Mouse (Mus musculus): Measurements from ENCODE around the gene Myo3b. TPM values are rescaled to one million over a fixed set of nuclear protein-coding genes. Genes with fewer than 3 reads are reported as not detected.
A peak's percentile ranks its signal among the peaks of the same experiment; 100 is the strongest.

The Myo3b gene
- polyA plus RNA-seq, 1 experiment from 2014 or later: 0.16 TPM

- whole genome bisulfite sequencing: 82% methylated on average over 2 of the region's 2 CpGs
- H3K4me2 ChIP-seq (ENCODE audit: low read length): no peak overlapping the region
- no peak for ATAC-seq
- no peak overlapping the region for H3K4me3 ChIP-seq (ENCODE audit: low read depth, low read length)
- H3K36me3 ChIP-seq (ENCODE audit: control insufficient read depth, insufficient read depth, low read length): no peaks in the 10 kb centered on the region
- H3K27me3 ChIP-seq (ENCODE audit: control insufficient read depth, insufficient read depth, low read depth, low read length): no peaks in the 10 kb centered on the region
- no peak overlapping the region for H3K9ac ChIP-seq (ENCODE audit: low read depth, low read length)
- no peaks in the 10 kb centered on the region for H3K4me1 ChIP-seq (ENCODE audit: control insufficient read depth, insufficient read depth, low read length)
- no peak overlapping the region for H3K27ac ChIP-seq (ENCODE audit: low read length)
- H3K9me3 ChIP-seq (replicated peaks; ENCODE audit: control insufficient read depth, low read length, poor library complexity, severe bottlenecking): no peaks in the 10 kb centered on the region
Measured at GRCm38 (mm10) chr2:70091261-70091660, 52.3 kb downstream of the Myo3b start.

- 65% methylated on average over 10 of the region's 10 CpGs for WGBS
Measured at GRCm38 (mm10) chr2:70091801-70092522, 53.0 kb downstream of the Myo3b start.

GRCm38 (mm10) chr2:70092665-70093064 lies 53.7 kb downstream of the Myo3b start:
- Histone ChIP-seq H3K27me3 (ENCODE audit: control insufficient read depth, insufficient read depth, low read depth, low read length) (no peaks in the 10 kb centered on the region), H3K9ac (ENCODE audit: low read depth, low read length) (no peak overlapping the region), H3K4me1 (ENCODE audit: control insufficient read depth, insufficient read depth, low read length) (peaks cover 10% of the 10 kb centered on the region), H3K4me3 (ENCODE audit: low read depth, low read length) (no peak overlapping the region), H3K9me3 (replicated peaks; ENCODE audit: control insufficient read depth, low read length, poor library complexity, severe bottlenecking) (no peaks in the 10 kb centered on the region), H3K27ac (ENCODE audit: low read length) (no peak overlapping the region), H3K4me2 (ENCODE audit: low read length) (no peak overlapping the region), H3K36me3 (ENCODE audit: control insufficient read depth, insufficient read depth, low read length) (no peaks in the 10 kb centered on the region)
- WGBS: 46% methylated on average over 3 of the region's 3 CpGs
- ATAC-seq: no peak

More at GRCm38 (mm10) chr2:70091801-70092522, 53.0 kb downstream of the Myo3b start:
- Histone ChIP-seq H3K27me3 (ENCODE audit: control insufficient read depth, insufficient read depth, low read depth, low read length) (no peaks in the 10 kb centered on the region), H3K27ac (ENCODE audit: low read length) (no peak overlapping the region), H3K9me3 (replicated peaks; ENCODE audit: control insufficient read depth, low read length, poor library complexity, severe bottlenecking) (no peaks in the 10 kb centered on the region), H3K36me3 (ENCODE audit: control insufficient read depth, insufficient read depth, low read length) (no peaks in the 10 kb centered on the region), H3K4me1 (ENCODE audit: control insufficient read depth, insufficient read depth, low read length) (peaks cover 3% of the 10 kb centered on the region), H3K4me3 (ENCODE audit: low read depth, low read length) (no peak overlapping the region), H3K4me2 (ENCODE audit: low read length) (no peak overlapping the region), H3K9ac (ENCODE audit: low read depth, low read length) (no peak overlapping the region)
- ATAC-seq: no peak

GRCm38 (mm10) chr2:70094446-70094845 lies 55.5 kb downstream of the Myo3b start:
- Histone ChIP-seq H3K9ac (ENCODE audit: low read depth, low read length) (no peak overlapping the region), H3K27ac (ENCODE audit: low read length) (no peak overlapping the region), H3K4me3 (ENCODE audit: low read depth, low read length) (no peak overlapping the region), H3K4me2 (ENCODE audit: low read length) (no peak overlapping the region), H3K4me1 (ENCODE audit: control insufficient read depth, insufficient read depth, low read length) (peaks cover 13% of the 10 kb centered on the region), H3K27me3 (ENCODE audit: control insufficient read depth, insufficient read depth, low read depth, low read length) (no peaks in the 10 kb centered on the region), H3K9me3 (replicated peaks; ENCODE audit: control insufficient read depth, low read length, poor library complexity, severe bottlenecking) (no peaks in the 10 kb centered on the region), H3K36me3 (ENCODE audit: control insufficient read depth, insufficient read depth, low read length) (no peaks in the 10 kb centered on the region)
- ATAC-seq: no peak
- WGBS: 78% methylated on average over 5 of the region's 5 CpGs

GRCm38 (mm10) chr2:70097229-70098095 lies 58.5 kb downstream of the Myo3b start:
- H3K36me3 ChIP-seq (ENCODE audit: control insufficient read depth, insufficient read depth, low read length): no peaks in the 10 kb centered on the region
- H3K9me3 ChIP-seq (replicated peaks; ENCODE audit: control insufficient read depth, low read length, poor library complexity, severe bottlenecking): no peaks in the 10 kb centered on the region
- 59% methylated on average over 15 of the region's 15 CpGs for WGBS
- peak overlapping the region; percentile 83 for H3K27ac ChIP-seq (ENCODE audit: low read length)
- no peak overlapping the region for H3K4me2 ChIP-seq (ENCODE audit: low read length)
- no peak overlapping the region for H3K4me3 ChIP-seq (ENCODE audit: low read depth, low read length)
- peak overlapping the region; percentile 27; the same call in 1 of the 2 replicates for H3K9ac ChIP-seq (ENCODE audit: low read depth, low read length)
- H3K4me1 ChIP-seq (ENCODE audit: control insufficient read depth, insufficient read depth, low read length): peaks cover 19% of the 10 kb centered on the region
- no peaks in the 10 kb centered on the region for H3K27me3 ChIP-seq (ENCODE audit: control insufficient read depth, insufficient read depth, low read depth, low read length)
- peak; percentile 87 for ATAC-seq

GRCm38 (mm10) chr2:70099459-70099858 lies 60.5 kb downstream of the Myo3b start:
- 59% methylated on average over 4 of the region's 4 CpGs for WGBS
- H3K9ac ChIP-seq (ENCODE audit: low read depth, low read length): no peak overlapping the region
- H3K4me1 ChIP-seq (ENCODE audit: control insufficient read depth, insufficient read depth, low read length): peaks cover 19% of the 10 kb centered on the region
- H3K9me3 ChIP-seq (replicated peaks; ENCODE audit: control insufficient read depth, low read length, poor library complexity, severe bottlenecking): no peaks in the 10 kb centered on the region
- no peaks in the 10 kb centered on the region for H3K27me3 ChIP-seq (ENCODE audit: control insufficient read depth, insufficient read depth, low read depth, low read length)
- ATAC-seq: no peak
- H3K4me3 ChIP-seq (ENCODE audit: low read depth, low read length): no peak overlapping the region
- no peak overlapping the region for H3K27ac ChIP-seq (ENCODE audit: low read length)
- no peak overlapping the region for H3K4me2 ChIP-seq (ENCODE audit: low read length)
- no peaks in the 10 kb centered on the region for H3K36me3 ChIP-seq (ENCODE audit: control insufficient read depth, insufficient read depth, low read length)

DNA sequence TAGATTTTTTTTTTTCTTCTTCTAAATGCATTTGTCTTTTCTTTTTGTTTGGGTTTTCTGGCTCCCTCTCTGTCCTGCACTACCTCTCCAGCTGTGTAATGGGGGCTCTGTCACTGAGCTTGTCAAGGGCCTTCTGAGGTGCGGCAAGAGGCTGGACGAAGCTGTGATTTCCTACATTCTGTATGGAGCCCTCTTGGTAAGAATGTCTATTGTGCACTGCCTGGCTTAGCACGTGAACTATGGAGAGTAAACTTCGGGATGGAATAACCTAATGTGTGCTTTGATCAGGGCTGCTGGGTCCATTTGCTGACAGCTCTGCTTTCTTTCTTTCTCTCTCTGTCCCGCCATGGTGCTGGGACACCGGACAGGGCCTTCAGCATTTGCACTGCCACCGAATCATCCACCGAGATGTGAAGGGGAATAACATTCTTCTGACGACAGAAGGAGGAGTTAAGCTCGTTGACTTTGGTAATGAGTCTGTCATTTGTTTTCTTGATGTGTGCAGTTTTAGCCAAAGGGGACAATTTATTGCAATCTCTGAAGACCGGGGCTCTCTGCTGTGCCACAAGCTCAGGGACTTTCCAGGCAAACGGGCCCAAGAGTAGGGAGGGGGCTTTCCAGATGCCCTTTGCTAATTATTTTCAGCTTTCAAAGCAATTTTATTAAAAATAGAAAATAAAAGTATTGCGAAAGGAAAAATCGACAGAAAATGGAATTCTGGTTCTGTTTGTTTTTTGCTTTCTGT lies 66.5 kb downstream of the Myo3b start:
- no peak overlapping the region for H3K4me3 ChIP-seq (ENCODE audit: low read depth, low read length)
- 29% methylated on average over 14 of the region's 14 CpGs for WGBS
- no peaks in the 10 kb centered on the region for H3K36me3 ChIP-seq (ENCODE audit: control insufficient read depth, insufficient read depth, low read length)
- ATAC-seq: 0 out of 2 replicates have a peak, but pooled peaks have one; percentile 37
- no peak overlapping the region for H3K4me2 ChIP-seq (ENCODE audit: low read length)
- H3K9me3 ChIP-seq (replicated peaks; ENCODE audit: control insufficient read depth, low read length, poor library complexity, severe bottlenecking): no peaks in the 10 kb centered on the region
- H3K9ac ChIP-seq (ENCODE audit: low read depth, low read length): no peak overlapping the region
- no peaks in the 10 kb centered on the region for H3K27me3 ChIP-seq (ENCODE audit: control insufficient read depth, insufficient read depth, low read depth, low read length)
- peaks cover 5% of the 10 kb centered on the region; the same call in 1 of the 2 replicates for H3K4me1 ChIP-seq (ENCODE audit: control insufficient read depth, insufficient read depth, low read length)
- H3K27ac ChIP-seq (ENCODE audit: low read length): peak overlapping the region; percentile 56; the same call in 1 of the 2 replicates

DNA sequence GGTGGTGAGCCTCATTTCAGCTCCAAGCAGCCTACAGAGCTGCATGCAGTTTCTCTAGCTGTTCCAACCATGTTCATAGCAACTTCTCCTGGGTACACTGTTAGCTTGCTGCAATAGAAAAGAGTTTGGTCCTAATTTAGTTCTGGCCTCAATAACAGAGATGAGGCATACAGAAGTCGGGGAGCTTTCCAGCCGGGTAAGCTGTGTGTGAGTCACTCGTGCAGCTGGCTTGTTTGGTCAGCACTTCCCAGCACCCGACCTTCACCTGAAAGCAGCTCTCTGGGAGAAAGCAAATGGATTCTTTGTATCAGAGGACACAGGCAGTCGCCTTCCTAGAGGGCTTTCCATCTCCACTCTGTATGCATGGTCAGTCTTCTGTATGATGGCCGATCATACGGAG lies 70.1 kb downstream of the Myo3b start:
- Histone ChIP-seq H3K4me1 (ENCODE audit: control insufficient read depth, insufficient read depth, low read length) (peaks cover 20% of the 10 kb centered on the region), H3K36me3 (ENCODE audit: control insufficient read depth, insufficient read depth, low read length) (no peaks in the 10 kb centered on the region), H3K27ac (ENCODE audit: low read length) (no peak overlapping the region), H3K4me3 (ENCODE audit: low read depth, low read length) (no peak overlapping the region), H3K9me3 (replicated peaks; ENCODE audit: control insufficient read depth, low read length, poor library complexity, severe bottlenecking) (no peaks in the 10 kb centered on the region), H3K9ac (ENCODE audit: low read depth, low read length) (no peak overlapping the region), H3K27me3 (ENCODE audit: control insufficient read depth, insufficient read depth, low read depth, low read length) (no peaks in the 10 kb centered on the region), H3K4me2 (ENCODE audit: low read length) (no peak overlapping the region)
- ATAC-seq: no peak
- 71% methylated on average over 7 of the region's 7 CpGs for WGBS

Data from midbrain, embryonic 16.5 days (tissue).